Mouse (Mus musculus) embryonic facial prominence, embryonic 14.5 days (tissue): ENCODE measurements at regions not wholly inside any gene's neighbourhood (a gene's known extent, or its start where the extent isn't known, plus 50 kb on each side); places are given as distances from the start of the nearest gene placed in this dataset.

Experiments
- ATAC-seq: fragments of 200-750 bp; cut with Nextera tagmentation; 2 replicates; pipeline ENCODE4 v1.8.0; 2017; ENCODE audit warnings: low read depth, moderate number of reproducible peaks, moderate TSS enrichment
- DNase-seq: peaks from one replicate; pipeline ENCODE4 v3.0.0-alpha.2; 2015; ENCODE audit warnings: low spot score
- H3K27ac ChIP-seq: fragments of 300-500 bp; sonication (generic); replicated peaks from 2 replicates; pipeline ENCODE4 v1.5.1; 2014; ENCODE audit warnings: low read depth, mild to moderate bottlenecking, low read length, moderate library complexity
- H3K27me3 ChIP-seq: fragments of 300-500 bp; sonication (generic); replicated peaks from 2 replicates; pipeline ENCODE4 v1.6.1; 2014; ENCODE audit warnings: low read length; ENCODE audit not compliant: control insufficient read depth, insufficient read depth
- H3K36me3 ChIP-seq: fragments of 300-500 bp; sonication (generic); 2 replicates; pipeline ENCODE4 v1.6.1; 2014; ENCODE audit warnings: low read length, mixed read lengths; ENCODE audit not compliant: control insufficient read depth, insufficient read depth
- H3K4me1 ChIP-seq: fragments of 300-500 bp; sonication (generic); 2 replicates; pipeline ENCODE4 v1.6.1; 2014; ENCODE audit warnings: antibody characterized with exemption, low read length; ENCODE audit not compliant: control insufficient read depth, insufficient read depth
- H3K4me2 ChIP-seq: fragments of 300-500 bp; sonication (generic); 2 replicates; pipeline ENCODE4 v1.6.1; 2014; ENCODE audit warnings: low read depth, mild to moderate bottlenecking, low read length, moderate library complexity, mixed read lengths
- H3K4me3 ChIP-seq: fragments of 300-500 bp; sonication (generic); 2 replicates; pipeline ENCODE4 v1.5.1; 2014; ENCODE audit warnings: low read depth, mild to moderate bottlenecking, low read length
- H3K9ac ChIP-seq: fragments of 300-500 bp; sonication (generic); 2 replicates; pipeline ENCODE4 v1.6.1; 2014; ENCODE audit warnings: low read depth, mild to moderate bottlenecking, low read length, moderate library complexity, mixed read lengths
- H3K9me3 ChIP-seq: fragments of 300-500 bp; sonication (generic); 2 replicates; pipeline ENCODE4 v1.6.1; 2016; ENCODE audit warnings: low read length; ENCODE audit not compliant: control insufficient read depth
- WGBS: fragments of 180-500 bp; shearing (Covaris S2); extraction: QIAGEN DNeasy Blood & Tissue Kit; methylation state at CpG from one replicate; pipeline ENCODE4 v1.1.7; 2014; 5-methylcytosine and 5-hydroxymethylcytosine counted together

GRCm38 (mm10) chr4:7642878-7643590, 595.8 kb downstream of the Car8 start:
- Histone ChIP-seq H3K4me1 (no peaks in the 10 kb centered on the region), H3K4me2 (no peak overlapping the region), H3K9me3 (0 out of 2 replicates have a peak, but pooled peaks cover 2% of the 10 kb centered on the region), H3K9ac (no peak overlapping the region), H3K4me3 (no peak overlapping the region), H3K36me3 (no peaks in the 10 kb centered on the region), H3K27ac (no peak overlapping the region), H3K27me3 (no peaks in the 10 kb centered on the region)
- ATAC-seq (no peak), DNase-seq (peak; percentile 6)
- WGBS: 59% methylated on average over 8 of the region's 8 CpGs

- WGBS: 69% methylated on average over 4 of the region's 4 CpGs
Measured at GRCm38 (mm10) chr4:7597671-7598390, 641.0 kb downstream of the Car8 start.

GRCm38 (mm10) chr4:7596116-7596515, 642.7 kb downstream of the Car8 start:
- no peak overlapping the region for H3K4me3 ChIP-seq
- no peak overlapping the region for H3K4me2 ChIP-seq
- H3K36me3 ChIP-seq: no peaks in the 10 kb centered on the region
- DNase-seq (no peak), ATAC-seq (no peak)
- H3K9ac ChIP-seq: no peak overlapping the region
- no peaks in the 10 kb centered on the region for H3K4me1 ChIP-seq
- no peaks in the 10 kb centered on the region for H3K27me3 ChIP-seq
- no peaks in the 10 kb centered on the region for H3K9me3 ChIP-seq
- no peak overlapping the region for H3K27ac ChIP-seq
- WGBS: 75% methylated on average over 4 of the region's 4 CpGs

More at GRCm38 (mm10) chr4:7597671-7598390, 641.0 kb downstream of the Car8 start:
- H3K9me3 ChIP-seq: no peaks in the 10 kb centered on the region
- no peaks in the 10 kb centered on the region for H3K4me1 ChIP-seq
- no peak overlapping the region for H3K4me3 ChIP-seq
- no peaks in the 10 kb centered on the region for H3K36me3 ChIP-seq
- no peak for ATAC-seq
- no peak overlapping the region for H3K4me2 ChIP-seq
- H3K27ac ChIP-seq: no peak overlapping the region
- H3K27me3 ChIP-seq: no peaks in the 10 kb centered on the region
- no peak for DNase-seq
- H3K9ac ChIP-seq: no peak overlapping the region

- no peak for DNase-seq
- ATAC-seq: no peak
- Histone ChIP-seq H3K36me3 (no peaks in the 10 kb centered on the region), H3K4me3 (no peak overlapping the region), H3K27me3 (no peaks in the 10 kb centered on the region), H3K4me2 (no peak overlapping the region), H3K9ac (no peak overlapping the region), H3K27ac (no peak overlapping the region), H3K4me1 (no peaks in the 10 kb centered on the region), H3K9me3 (no peaks in the 10 kb centered on the region)
- WGBS: 80% methylated on average over 4 of the region's 4 CpGs
Measured at GRCm38 (mm10) chr4:7583851-7584250, 655.0 kb downstream of the Car8 start.

GRCm38 (mm10) chr4:7581931-7582330, 656.9 kb downstream of the Car8 start:
- Histone ChIP-seq H3K9me3 (no peaks in the 10 kb centered on the region), H3K4me2 (no peak overlapping the region), H3K36me3 (no peaks in the 10 kb centered on the region), H3K4me3 (no peak overlapping the region), H3K4me1 (no peaks in the 10 kb centered on the region), H3K9ac (no peak overlapping the region), H3K27me3 (no peaks in the 10 kb centered on the region), H3K27ac (no peak overlapping the region)
- DNase-seq (no peak), ATAC-seq (no peak)
- WGBS: 78% methylated on average over 4 of the region's 4 CpGs

- H3K4me1 ChIP-seq: no peaks in the 10 kb centered on the region
- 69% methylated on average over 8 of the region's 8 CpGs for WGBS
Measured at GRCm38 (mm10) chr4:7581220-7581916, 657.5 kb downstream of the Car8 start.

GRCm38 (mm10) chr4:7580554-7581219, 658.2 kb downstream of the Car8 start:
- ATAC-seq: peak; percentile 57; the same call in 1 of the 2 replicates
- no peaks in the 10 kb centered on the region for H3K27me3 ChIP-seq
- H3K4me1 ChIP-seq: no peaks in the 10 kb centered on the region
- peak; percentile 63 for DNase-seq
- H3K27ac ChIP-seq: no peak overlapping the region
- 65% methylated on average over 10 of the region's 10 CpGs for WGBS
- H3K4me2 ChIP-seq: no peak overlapping the region; the same call in 1 of the 2 replicates
- no peak overlapping the region for H3K9ac ChIP-seq
- no peaks in the 10 kb centered on the region for H3K9me3 ChIP-seq
- H3K4me3 ChIP-seq: no peak overlapping the region
- no peaks in the 10 kb centered on the region for H3K36me3 ChIP-seq

More at GRCm38 (mm10) chr4:7581220-7581916, 657.5 kb downstream of the Car8 start:
- H3K27me3 ChIP-seq: no peaks in the 10 kb centered on the region
- H3K27ac ChIP-seq: no peak overlapping the region
- H3K4me3 ChIP-seq: no peak overlapping the region
- no peaks in the 10 kb centered on the region for H3K36me3 ChIP-seq
- DNase-seq: no peak
- ATAC-seq: no peak
- no peaks in the 10 kb centered on the region for H3K9me3 ChIP-seq
- no peak overlapping the region for H3K9ac ChIP-seq
- H3K4me2 ChIP-seq: no peak overlapping the region

- no peak overlapping the region for H3K4me3 ChIP-seq
- ATAC-seq: peak; percentile 77; the same call in 1 of the 2 replicates
Measured at GRCm38 (mm10) chr4:7574011-7574410, 664.8 kb downstream of the Car8 start.

More at GRCm38 (mm10) chr4:7574011-7574410, 664.8 kb downstream of the Car8 start:
- Histone ChIP-seq H3K36me3 (no peaks in the 10 kb centered on the region), H3K4me2 (no peak overlapping the region), H3K9me3 (no peaks in the 10 kb centered on the region), H3K4me1 (no peaks in the 10 kb centered on the region), H3K27me3 (no peaks in the 10 kb centered on the region), H3K9ac (no peak overlapping the region), H3K27ac (no peak overlapping the region)
- WGBS: 46% methylated on average over 2 of the region's 2 CpGs
- no peak for DNase-seq
